Mouse (Mus musculus) MEL (cell line): ENCODE measurements around the gene Cenpw. TPM values are rescaled to one million over a fixed set of nuclear protein-coding genes. Genes with fewer than 3 reads are reported as not detected.

Experiments
- DNase-seq: peaks from one replicate; pipeline ENCODE4 v3.0.0; 2011; ENCODE audit warnings: low read depth, low spot score
- H3K27ac ChIP-seq: 2 replicates; pipeline ENCODE4 v1.5.1; 2012; ENCODE audit warnings: low read depth, mild to moderate bottlenecking, control low read depth, low read length, moderate library complexity; ENCODE audit not compliant: control insufficient read depth
- H3K27me3 ChIP-seq, 2 experiments: fragments of 150-350 bp in 1 of 2; sonication (generic) in 1 of 2; 2 replicates each; pipeline ENCODE4 v1.6.1; 2012; ENCODE audit warnings: low read length in 2 of 2, mild to moderate bottlenecking in 2 of 2, improper control_type of control experiment in 1 of 2, moderate library complexity in 1 of 2; ENCODE audit not compliant: insufficient read depth in 2 of 2, control insufficient read depth in 1 of 2
- H3K36me3 ChIP-seq, 2 experiments: 2 replicates each; pipeline ENCODE4 v1.6.1; 2012 to 2014; ENCODE audit warnings: low read length in 2 of 2, improper control_type of control experiment in 1 of 2, inconsistent platforms in 1 of 2, mild to moderate bottlenecking in 1 of 2; ENCODE audit not compliant: insufficient read depth in 2 of 2, control insufficient read depth in 1 of 2
- H3K4me1 ChIP-seq, 2 experiments: fragments of 150-350 bp in 1 of 2; sonication (generic) in 1 of 2; 2 replicates each; pipeline ENCODE4 v1.6.1; 2012; ENCODE audit warnings: low read length in 2 of 2, improper control_type of control experiment in 1 of 2, mild to moderate bottlenecking in 1 of 2; ENCODE audit not compliant: insufficient read depth in 2 of 2, control insufficient read depth in 1 of 2
- H3K4me3 ChIP-seq, 2 experiments: fragments of 150-350 bp in 1 of 2; sonication (generic) in 1 of 2; 2 replicates each; pipeline ENCODE4 v1.5.1; 2012; ENCODE audit warnings: low read depth in 2 of 2, low read length in 2 of 2, mild to moderate bottlenecking in 2 of 2, moderate library complexity in 2 of 2, control low read depth in 1 of 2, improper control_type of control experiment in 1 of 2; ENCODE audit not compliant: control insufficient read depth in 1 of 2, insufficient read depth in 1 of 2
- H3K79me2 ChIP-seq: 2 replicates; pipeline ENCODE4 v1.6.1; 2012; ENCODE audit warnings: mild to moderate bottlenecking, low read length, moderate library complexity; ENCODE audit not compliant: control insufficient read depth, poor library complexity, insufficient read depth
- H3K9ac ChIP-seq: 2 replicates; pipeline ENCODE4 v1.6.1; 2012; ENCODE audit warnings: low read depth, mild to moderate bottlenecking, control low read depth, low read length, moderate library complexity; ENCODE audit not compliant: control insufficient read depth, poor library complexity, severe bottlenecking
- H3K9me3 ChIP-seq: fragments of 150-350 bp; sonication (generic); replicated peaks from 2 replicates; pipeline ENCODE4 v1.6.1; 2012; ENCODE audit warnings: mild to moderate bottlenecking, low read length, improper control_type of control experiment, moderate library complexity; ENCODE audit not compliant: insufficient read depth
- E2F4 ChIP-seq: IDR thresholded peaks from 2 replicates; pipeline ENCODE4 v1.6.1; 2011; ENCODE audit warnings: low read depth, low read length, improper control_type of control experiment, borderline replicate concordance
- GABPA ChIP-seq: IDR thresholded peaks from 2 replicates; pipeline ENCODE4 v1.6.1; 2012; ENCODE audit warnings: low read depth, mild to moderate bottlenecking, inconsistent platforms, low read length, improper control_type of control experiment, moderate library complexity
- JUND ChIP-seq: IDR thresholded peaks from 2 replicates; pipeline ENCODE4 v1.6.1; 2011; ENCODE audit warnings: low read depth, mild to moderate bottlenecking, improper control_type of control experiment, low read length
- MYC ChIP-seq: IDR thresholded peaks from 2 replicates; pipeline ENCODE4 v1.6.1; 2011; ENCODE audit warnings: low read depth, mild to moderate bottlenecking, low read length, improper control_type of control experiment, moderate library complexity
- NELFE ChIP-seq: IDR thresholded peaks from 2 replicates; pipeline ENCODE4 v1.6.1; 2011; ENCODE audit warnings: low read depth, low read length, improper control_type of control experiment
- POLR2A ChIP-seq, 2 experiments: IDR thresholded peaks; 2 replicates each; pipeline ENCODE4 v1.6.1; 2011 to 2012; ENCODE audit warnings: low read length in 2 of 2, mild to moderate bottlenecking in 2 of 2, control low read depth in 1 of 2, improper control_type of control experiment in 1 of 2, low read depth in 1 of 2, moderate library complexity in 1 of 2; ENCODE audit not compliant: control insufficient read depth in 1 of 2, insufficient read depth in 1 of 2, poor library complexity in 1 of 2
- POLR2AphosphoS5 ChIP-seq: IDR thresholded peaks from 2 replicates; pipeline ENCODE4 v1.6.1; 2012; ENCODE audit warnings: low read depth, borderline replicate concordance, mild to moderate bottlenecking, inconsistent platforms, low read length, moderate library complexity, mixed read lengths
- RAD21 ChIP-seq: IDR thresholded peaks from 2 replicates; pipeline ENCODE4 v1.6.1; 2011; ENCODE audit warnings: mild to moderate bottlenecking, low read depth, low read length, improper control_type of control experiment
- TAL1 ChIP-seq: IDR thresholded peaks from 2 replicates; pipeline ENCODE4 v1.6.1; 2012; ENCODE audit warnings: mild to moderate bottlenecking, inconsistent platforms, low read length, moderate library complexity, mixed read lengths
- UBTF ChIP-seq: IDR thresholded peaks from 2 replicates; pipeline ENCODE4 v1.6.1; 2012; ENCODE audit warnings: low read depth, mild to moderate bottlenecking, inconsistent platforms, low read length, improper control_type of control experiment, moderate library complexity, borderline replicate concordance; ENCODE audit not compliant: insufficient read depth
- ZC3H11A ChIP-seq: IDR thresholded peaks from 2 replicates; pipeline ENCODE4 v1.6.1; 2012; ENCODE audit warnings: low read depth, mild to moderate bottlenecking, inconsistent platforms, low read length, improper control_type of control experiment
- ZNF384 ChIP-seq: IDR thresholded peaks from 2 replicates; pipeline ENCODE4 v1.6.1; 2012; ENCODE audit warnings: low read depth, mild to moderate bottlenecking, inconsistent platforms, low read length, improper control_type of control experiment
- polyA plus RNA-seq, 2 experiments: library from polyadenylated mRNA; stranded (reverse) in 1 of 2; unstranded in 1 of 2; fragments of >175 nt in 1 of 2; fragments of >200 nt in 1 of 2; gene quantifications; 2 replicates each; pipeline versions ENCODE4 v1.2.1 to v1.2.4; 2012; ENCODE audit warnings: low replicate concordance in 2 of 2, low read depth in 1 of 2; ENCODE audit not compliant: insufficient read length in 2 of 2, insufficient read depth in 1 of 2, missing spikeins in 1 of 2
- total RNA-seq: library from RNA; depleted of rRNA; stranded (reverse); fragments of 300-350 nt; gene quantifications from 2 replicates; pipeline ENCODE4 v1.2.3, GENCODE M21; 2012

Gene Cenpw
- total and polyA plus RNA-seq, 3 experiments, result 33.2 to 55.2 TPM; not detected in 1

- Histone ChIP-seq H3K4me3 (no peak overlapping the region), H3K4me1 (no peaks in the 10 kb centered on the region), H3K9ac (no peak overlapping the region), H3K27me3 (no peaks in the 10 kb centered on the region; a peak in 1 of 4 replicates), H3K27ac (no peak overlapping the region), H3K9me3 (no peaks in the 10 kb centered on the region), H3K36me3 (no peaks in the 10 kb centered on the region), H3K79me2 (no peaks in the 10 kb centered on the region)
- DNase-seq, result no peak
- TF ChIP-seq ZNF384 (no peak), UBTF (no peak), POLR2AphosphoS5 (no peak), RAD21 (no peak), ZC3H11A (no peak), MYC (no peak), JUND (no peak), E2F4 (no peak), TAL1 (no peak), POLR2A (IDR thresholded peaks at IDR 0.05; ENCODE audit: control insufficient read depth in 1 of 2, insufficient read depth in 1 of 2, low read depth in 1 of 2, low read length in 2 of 2, poor library complexity in 1 of 2) (no peak), GABPA (no peak), NELFE (no peak)
Measured at GRCm38 (mm10) chr10:30167700-30168099, 32.7 kb downstream of the Cenpw start.
